Mouse (Mus musculus) embryonic facial prominence, embryonic 15.5 days (tissue): ENCODE data around the gene Foxo3. TPM values are rescaled to one million over a fixed set of nuclear protein-coding genes. Genes with fewer than 3 reads are reported as not detected.

Experiments used
- ATAC-seq: fragments of 200-750 bp; cut with Nextera tagmentation; 2 replicates; pipeline ENCODE4 v1.8.0; 2017; ENCODE audit warnings: low read depth, moderate TSS enrichment; ENCODE audit not compliant: insufficient number of reproducible peaks, low FRiP score, low TSS enrichment
- H3K27ac ChIP-seq: fragments of 300-500 bp; sonication (generic); replicated peaks from 2 replicates; pipeline ENCODE4 v1.5.1; 2015; ENCODE audit warnings: mild to moderate bottlenecking, inconsistent platforms
- H3K27me3 ChIP-seq: fragments of 300-500 bp; sonication (generic); 2 replicates; pipeline ENCODE4 v1.6.1; 2015; ENCODE audit warnings: inconsistent platforms
- H3K36me3 ChIP-seq: fragments of 300-500 bp; sonication (generic); 2 replicates; pipeline ENCODE4 v1.6.1; 2015; ENCODE audit warnings: mild to moderate bottlenecking, inconsistent platforms
- H3K4me1 ChIP-seq: fragments of 300-500 bp; sonication (generic); 2 replicates; pipeline ENCODE4 v1.6.1; 2015; ENCODE audit warnings: inconsistent platforms
- H3K4me2 ChIP-seq: fragments of 300-500 bp; sonication (generic); replicated peaks from 2 replicates; pipeline ENCODE4 v1.6.1; 2015; ENCODE audit warnings: mild to moderate bottlenecking, inconsistent platforms
- H3K4me3 ChIP-seq: fragments of 300-500 bp; sonication (generic); replicated peaks from 2 replicates; pipeline ENCODE4 v1.5.1; 2015; ENCODE audit warnings: mild to moderate bottlenecking, inconsistent platforms
- H3K9ac ChIP-seq: fragments of 300-500 bp; sonication (generic); 2 replicates; pipeline ENCODE4 v1.6.1; 2015; ENCODE audit warnings: inconsistent platforms
- H3K9me3 ChIP-seq: fragments of 300-500 bp; sonication (generic); replicated peaks from 2 replicates; pipeline ENCODE4 v1.6.1; 2016; ENCODE audit warnings: inconsistent platforms
- WGBS: fragments of 180-500 bp; shearing (Covaris S2); methylation state at CpG from one replicate; pipeline ENCODE4 v1.1.7; 2015; 5-methylcytosine and 5-hydroxymethylcytosine counted together
- polyA plus RNA-seq: library from polyadenylated mRNA; unstranded; fragments of >200 nt; fragmentation: Nextera tagmentation; extraction: Ambion mirVana; gene quantifications from 2 replicates; pipeline ENCODE4 v1.2.1, GENCODE M21; 2015

Gene Foxo3
- polyA plus RNA-seq, 1 experiment from 2014 or later: 9.4 TPM

DNA sequence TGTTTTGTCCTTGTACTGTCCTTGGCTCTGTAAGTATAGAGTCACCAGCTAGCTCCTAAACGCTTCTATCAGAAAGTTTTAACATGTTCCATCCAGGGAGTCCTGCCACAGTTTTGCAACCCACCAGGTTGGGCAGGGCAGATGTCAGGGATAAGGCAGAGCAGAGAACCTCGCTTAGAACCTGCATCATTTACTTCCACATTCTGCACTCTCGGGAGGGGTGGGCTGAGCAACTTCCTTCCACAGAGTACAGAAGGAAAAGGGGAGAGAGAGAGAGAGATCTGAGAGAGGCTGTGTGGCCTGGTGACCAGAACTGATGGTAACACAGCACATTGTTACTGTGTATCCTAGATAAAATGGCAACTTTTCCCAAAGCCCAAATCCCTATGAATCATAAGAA lies 77.9 kb downstream of the Foxo3 start:
- peaks cover 27% of the 10 kb centered on the region for H3K36me3 ChIP-seq
- H3K9ac ChIP-seq: no peak overlapping the region
- peaks cover 27% of the 10 kb centered on the region for H3K4me1 ChIP-seq
- 66% methylated on average over 3 of the region's 3 CpGs for WGBS
- no peak for ATAC-seq
- H3K9me3 ChIP-seq: no peaks in the 10 kb centered on the region; the same call in 1 of the 2 replicates
- no peak overlapping the region for H3K4me3 ChIP-seq
- H3K27me3 ChIP-seq: no peaks in the 10 kb centered on the region
- no peak overlapping the region for H3K27ac ChIP-seq
- H3K4me2 ChIP-seq: no peak overlapping the region

GRCm38 (mm10) chr10:42194784-42195183 lies 81.8 kb downstream of the Foxo3 start:
- Histone ChIP-seq H3K36me3 (peaks cover 29% of the 10 kb centered on the region), H3K4me1 (peaks cover 25% of the 10 kb centered on the region), H3K4me3 (no peak overlapping the region), H3K4me2 (no peak overlapping the region), H3K27me3 (no peaks in the 10 kb centered on the region), H3K27ac (no peak overlapping the region), H3K9ac (no peak overlapping the region), H3K9me3 (no peaks in the 10 kb centered on the region; the same call in 1 of the 2 replicates)
- WGBS: 76% methylated on average over 6 of the region's 6 CpGs
- ATAC-seq: no peak

GRCm38 (mm10) chr10:42193981-42194380 lies 82.6 kb downstream of the Foxo3 start:
- Histone ChIP-seq H3K9ac (no peak overlapping the region), H3K4me2 (no peak overlapping the region), H3K36me3 (peaks cover 29% of the 10 kb centered on the region), H3K4me1 (peaks cover 33% of the 10 kb centered on the region), H3K9me3 (no peaks in the 10 kb centered on the region; the same call in 1 of the 2 replicates), H3K4me3 (no peak overlapping the region), H3K27ac (no peak overlapping the region), H3K27me3 (no peaks in the 10 kb centered on the region)
- no peak for ATAC-seq
- 74% methylated on average over 4 of the region's 4 CpGs for WGBS

DNA sequence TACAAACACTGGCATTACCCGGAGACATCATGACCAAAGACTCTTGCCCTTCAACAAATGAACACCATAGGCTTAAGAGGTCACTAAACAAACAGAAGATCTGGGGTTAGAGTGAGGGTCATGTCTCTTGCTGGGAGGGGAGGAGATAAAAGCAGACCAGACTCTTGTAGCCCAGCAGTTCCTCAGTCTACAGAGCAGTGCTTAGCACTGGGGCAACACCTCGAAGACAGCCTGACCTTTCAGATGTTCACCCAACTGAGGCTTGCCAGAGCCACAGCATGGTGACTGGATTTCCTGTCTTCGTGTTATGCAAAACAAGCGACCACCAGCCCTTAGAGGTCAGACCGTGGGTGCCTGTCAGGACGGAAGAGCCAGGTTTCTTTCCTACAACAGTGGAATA lies 83.6 kb downstream of the Foxo3 start:
- no peaks in the 10 kb centered on the region; the same call in 1 of the 2 replicates for H3K9me3 ChIP-seq
- 43% methylated on average over 6 of the region's 6 CpGs for WGBS
- peaks cover 38% of the 10 kb centered on the region for H3K4me1 ChIP-seq

GRCm38 (mm10) chr10:42189674-42190434 lies 86.7 kb downstream of the Foxo3 start:
- H3K9ac ChIP-seq: no peak overlapping the region; the same call in 1 of the 2 replicates
- H3K4me3 ChIP-seq: no peak overlapping the region
- 79% methylated on average over 13 of the region's 13 CpGs for WGBS
- peaks cover 32% of the 10 kb centered on the region for H3K4me1 ChIP-seq
- no peak overlapping the region for H3K4me2 ChIP-seq
- no peaks in the 10 kb centered on the region for H3K9me3 ChIP-seq
- peaks cover 12% of the 10 kb centered on the region for H3K36me3 ChIP-seq
- ATAC-seq: no peak
- no peaks in the 10 kb centered on the region for H3K27me3 ChIP-seq
- no peak overlapping the region for H3K27ac ChIP-seq

More for the DNA sequence above, 83.6 kb downstream of the Foxo3 start:
- H3K27me3 ChIP-seq: no peaks in the 10 kb centered on the region
- H3K4me3 ChIP-seq: no peak overlapping the region
- H3K4me2 ChIP-seq: no peak overlapping the region
- H3K36me3 ChIP-seq: peaks cover 29% of the 10 kb centered on the region
- no peak overlapping the region for H3K27ac ChIP-seq
- no peak for ATAC-seq
- H3K9ac ChIP-seq: no peak overlapping the region

GRCm38 (mm10) chr10:42189037-42189436 lies 87.5 kb downstream of the Foxo3 start:
- 67% methylated on average over 8 of the region's 8 CpGs for WGBS
- Histone ChIP-seq H3K36me3 (peaks cover 12% of the 10 kb centered on the region), H3K4me1 (peaks cover 27% of the 10 kb centered on the region), H3K9ac (no peak overlapping the region), H3K27ac (no peak overlapping the region), H3K9me3 (no peaks in the 10 kb centered on the region), H3K27me3 (no peaks in the 10 kb centered on the region), H3K4me2 (no peak overlapping the region), H3K4me3 (no peak overlapping the region)
- no peak for ATAC-seq

- Histone ChIP-seq H3K4me1 (peaks cover 25% of the 10 kb centered on the region), H3K4me3 (no peak overlapping the region), H3K36me3 (peaks cover 20% of the 10 kb centered on the region), H3K9ac (no peak overlapping the region), H3K9me3 (no peaks in the 10 kb centered on the region), H3K4me2 (no peak overlapping the region), H3K27me3 (no peaks in the 10 kb centered on the region), H3K27ac (no peak overlapping the region)
- 59% methylated on average over 9 of the region's 9 CpGs for WGBS
- no peak for ATAC-seq
Measured at GRCm38 (mm10) chr10:42188091-42188490, 88.5 kb downstream of the Foxo3 start.

- H3K36me3 ChIP-seq: peaks cover 22% of the 10 kb centered on the region
Measured at GRCm38 (mm10) chr10:42186941-42187401, 89.6 kb downstream of the Foxo3 start.

DNA sequence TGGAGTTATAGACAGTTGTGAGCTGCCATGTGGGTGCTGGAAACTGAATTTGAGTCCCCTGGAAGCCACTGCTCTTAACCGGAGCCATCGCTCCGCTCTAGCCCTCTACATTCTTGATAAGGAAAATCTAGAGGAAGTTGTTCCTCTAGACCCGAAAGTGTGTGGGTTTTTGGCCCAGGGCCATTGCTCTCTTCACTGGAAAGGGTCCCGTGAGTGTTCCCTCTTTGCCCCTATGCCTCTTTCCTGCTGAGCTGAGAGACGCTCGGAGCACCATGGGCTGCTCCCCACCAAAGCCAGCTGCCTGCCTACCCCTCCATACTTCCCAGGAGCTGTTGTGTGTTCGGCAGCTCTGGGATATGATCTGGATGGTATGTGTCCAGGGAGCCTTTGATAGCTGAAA lies 96.2 kb downstream of the Foxo3 start:
- ATAC-seq: no peak
- Histone ChIP-seq H3K9ac (no peak overlapping the region), H3K4me2 (no peak overlapping the region), H3K27me3 (no peaks in the 10 kb centered on the region), H3K36me3 (peaks cover 24% of the 10 kb centered on the region), H3K9me3 (no peaks in the 10 kb centered on the region), H3K27ac (no peak overlapping the region), H3K4me3 (no peak overlapping the region), H3K4me1 (no peaks in the 10 kb centered on the region)
- 84% methylated on average over 8 of the region's 8 CpGs for WGBS

More at GRCm38 (mm10) chr10:42186941-42187401, 89.6 kb downstream of the Foxo3 start:
- Histone ChIP-seq H3K9ac (no peak overlapping the region), H3K27ac (no peak overlapping the region), H3K27me3 (no peaks in the 10 kb centered on the region), H3K9me3 (no peaks in the 10 kb centered on the region), H3K4me2 (no peak overlapping the region), H3K4me1 (peaks cover 25% of the 10 kb centered on the region), H3K4me3 (no peak overlapping the region)
- 88% methylated on average over 9 of the region's 9 CpGs for WGBS
- ATAC-seq: no peak

DNA sequence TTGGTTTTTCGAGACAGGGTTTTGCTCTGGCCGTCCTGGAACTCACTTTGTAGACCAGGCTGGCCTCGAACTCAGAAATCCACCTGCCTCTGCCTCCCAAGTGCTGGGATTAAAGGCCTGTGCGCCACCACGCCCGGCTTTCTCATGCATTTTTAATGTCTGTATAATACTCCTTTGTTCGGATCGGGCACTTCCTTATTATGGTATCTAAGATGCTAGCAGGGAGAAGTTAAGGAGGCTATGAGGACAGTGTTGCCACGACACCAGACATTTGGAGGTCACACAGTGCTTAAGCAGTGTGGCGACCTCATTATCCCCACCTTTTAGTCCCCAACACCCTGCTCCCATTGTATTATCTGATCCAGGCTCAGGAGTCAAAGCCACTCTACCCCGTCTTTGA lies 97.8 kb downstream of the Foxo3 start:
- WGBS: 92% methylated on average over 11 of the region's 11 CpGs
- H3K36me3 ChIP-seq: peaks cover 13% of the 10 kb centered on the region; the same call in 1 of the 2 replicates

GRCm38 (mm10) chr10:42177771-42178674 lies 98.5 kb downstream of the Foxo3 start:
- WGBS: 84% methylated on average over 16 of the region's 16 CpGs
- no peak for ATAC-seq

More for the DNA sequence above, 97.8 kb downstream of the Foxo3 start:
- Histone ChIP-seq H3K4me1 (peaks cover 4% of the 10 kb centered on the region; the same call in 1 of the 2 replicates), H3K27ac (no peak overlapping the region), H3K4me3 (no peak overlapping the region), H3K9me3 (no peaks in the 10 kb centered on the region), H3K27me3 (no peaks in the 10 kb centered on the region), H3K9ac (no peak overlapping the region), H3K4me2 (no peak overlapping the region)
- no peak for ATAC-seq

More at GRCm38 (mm10) chr10:42177771-42178674, 98.5 kb downstream of the Foxo3 start:
- Histone ChIP-seq H3K4me2 (no peak overlapping the region), H3K4me3 (no peak overlapping the region), H3K36me3 (0 out of 2 replicates have a peak, but pooled peaks cover 6% of the 10 kb centered on the region), H3K4me1 (peaks cover 7% of the 10 kb centered on the region; the same call in 1 of the 2 replicates), H3K27me3 (no peaks in the 10 kb centered on the region), H3K9ac (no peak overlapping the region), H3K27ac (no peak overlapping the region), H3K9me3 (no peaks in the 10 kb centered on the region)
